Mouse (Mus musculus) kidney, adult 2 months (tissue): ENCODE measurements around the gene Mlxipl. TPM values are rescaled to one million over a fixed set of nuclear protein-coding genes. Genes with fewer than 3 reads are reported as not detected.

Experiments
- DNase-seq: peaks from one replicate; pipeline ENCODE4 v3.0.0; 2021
- H3K27ac ChIP-seq: fragments of 200-500 bp; 2 replicates; pipeline ENCODE4 v1.5.1; 2012; ENCODE audit warnings: low read depth, low read length, control low read depth, inconsistent platforms; ENCODE audit not compliant: insufficient read depth
- H3K27me3 ChIP-seq: fragments of 200-500 bp; replicated peaks from 2 replicates; pipeline ENCODE4 v1.6.1; 2012; ENCODE audit warnings: mild to moderate bottlenecking, moderate library complexity, low read length, inconsistent platforms; ENCODE audit not compliant: control insufficient read depth, insufficient read depth
- H3K36me3 ChIP-seq: fragments of 200-500 bp; 2 replicates; pipeline ENCODE4 v1.6.1; 2012; ENCODE audit warnings: mild to moderate bottlenecking, moderate library complexity, low read length, inconsistent platforms; ENCODE audit not compliant: control insufficient read depth, insufficient read depth
- H3K4me1 ChIP-seq: fragments of 200-500 bp; 2 replicates; pipeline ENCODE4 v1.6.1; 2011; ENCODE audit warnings: low read length; ENCODE audit not compliant: control insufficient read depth, insufficient read depth
- H3K4me3 ChIP-seq: fragments of 200-500 bp; 2 replicates; pipeline ENCODE4 v1.5.1; 2011; ENCODE audit warnings: mild to moderate bottlenecking, low read depth, low read length, control low read depth; ENCODE audit not compliant: insufficient read depth
- CTCF ChIP-seq: fragments of 200-500 bp; conservative IDR thresholded peaks from 2 replicates; pipeline ENCODE4 v1.5.1; 2011; ENCODE audit warnings: low read depth, mild to moderate bottlenecking, control low read depth, low read length, moderate library complexity, mixed read lengths; ENCODE audit not compliant: insufficient read depth, insufficient read length
- POLR2A ChIP-seq: fragments of 200-500 bp; IDR thresholded peaks from one replicate; pipeline ENCODE4 v1.6.1; 2011; ENCODE audit warnings: low read depth, low read length, control low read depth
- WGBS: fragments of 180-500 bp; shearing (Covaris S2); methylation state at CpG from one replicate; pipeline ENCODE4 v1.1.7; 2018; 5-methylcytosine and 5-hydroxymethylcytosine counted together
- polyA plus RNA-seq: library from polyadenylated mRNA; depleted of rRNA; stranded (reverse); fragments of >200 nt; gene quantifications from 2 replicates; pipeline ENCODE4 v1.2.3, GENCODE M21; 2012

The Mlxipl gene
- polyA plus RNA-seq, 1 experiment, result 144 TPM

DNA sequence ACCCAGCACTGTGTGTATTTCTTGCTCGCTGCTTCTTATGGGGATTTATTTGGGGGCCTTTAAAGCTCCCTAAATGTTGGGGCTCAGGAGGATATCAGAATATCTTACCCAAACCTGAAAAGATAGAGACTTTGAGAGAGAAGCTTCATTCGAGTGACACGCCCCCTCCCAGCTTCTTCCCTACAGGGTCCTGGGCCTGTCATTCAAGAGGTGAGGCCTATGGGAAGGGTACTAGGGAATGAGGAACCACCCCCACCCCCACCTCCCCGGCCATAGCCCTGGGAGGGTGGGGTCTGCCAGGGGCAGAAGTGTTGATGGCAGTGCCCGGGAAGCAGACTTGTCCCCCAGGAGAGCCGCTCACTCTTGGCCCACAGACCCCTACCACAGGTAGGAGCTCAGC, 36.4 kb downstream of the Mlxipl start:
- 67% methylated on average over 6 of the region's 6 CpGs for WGBS
- no peaks in the 10 kb centered on the region for H3K4me1 ChIP-seq
- H3K4me3 ChIP-seq, result no peak overlapping the region
- no peak overlapping the region for H3K27ac ChIP-seq
- DNase-seq, result no peak
- TF ChIP-seq POLR2A (no peak), CTCF (no peak)
- no peaks in the 10 kb centered on the region for H3K27me3 ChIP-seq
- H3K36me3 ChIP-seq, result no peaks in the 10 kb centered on the region; the same call in 1 of the 2 replicates

DNA sequence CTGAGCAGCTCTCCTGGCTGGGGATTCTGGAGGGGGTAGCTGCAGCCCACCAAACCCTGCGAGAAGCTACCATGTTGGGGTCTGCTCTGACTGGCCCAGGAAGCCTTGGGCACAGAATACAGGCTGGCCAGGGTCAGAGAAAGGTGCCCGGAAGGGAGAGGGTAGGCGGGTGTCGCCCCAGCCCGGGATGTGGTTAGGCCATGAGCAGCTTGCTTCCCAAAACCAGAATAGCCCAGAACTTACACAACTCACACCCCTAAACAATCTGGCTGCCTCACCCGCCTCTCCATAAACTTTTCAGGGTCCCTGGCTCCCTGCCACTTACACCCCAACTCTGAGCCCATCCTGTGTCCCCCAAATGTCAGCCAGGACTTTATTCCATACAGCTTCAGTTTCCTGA, 38.0 kb downstream of the Mlxipl start:
- Histone ChIP-seq H3K36me3 (no peaks in the 10 kb centered on the region; the same call in 1 of the 2 replicates), H3K4me1 (no peaks in the 10 kb centered on the region), H3K4me3 (no peak overlapping the region), H3K27me3 (no peaks in the 10 kb centered on the region), H3K27ac (no peak overlapping the region)
- TF ChIP-seq CTCF, result no peak
- no peak for TF ChIP-seq POLR2A
- 84% methylated on average over 6 of the region's 6 CpGs for WGBS
- no peak for DNase-seq

DNA sequence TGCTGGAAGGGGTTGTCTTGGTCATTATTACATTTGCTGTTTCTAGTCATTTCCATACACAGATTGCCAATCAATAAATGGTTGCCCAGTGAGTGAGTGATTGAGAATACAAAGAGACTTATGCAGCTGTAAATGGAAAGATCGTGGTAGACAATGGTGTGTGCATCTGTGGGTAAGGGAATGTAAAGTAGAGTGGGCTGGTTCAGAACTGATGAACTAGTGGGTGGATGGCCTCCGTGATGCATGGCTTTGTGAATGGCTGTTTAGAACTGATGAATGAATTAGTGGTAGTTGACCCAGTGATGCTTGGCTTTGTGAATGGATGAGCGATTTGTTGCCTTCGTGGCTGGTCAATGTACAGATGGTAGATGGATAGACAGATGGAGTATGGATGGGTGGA, 40.1 kb downstream of the Mlxipl start:
- Histone ChIP-seq H3K4me1 (no peaks in the 10 kb centered on the region), H3K27ac (no peak overlapping the region), H3K4me3 (no peak overlapping the region), H3K27me3 (no peaks in the 10 kb centered on the region), H3K36me3 (peaks cover 2% of the 10 kb centered on the region; the same call in 1 of the 2 replicates)
- TF ChIP-seq POLR2A, result no peak
- 81% methylated on average over 4 of the region's 4 CpGs for WGBS
- DNase-seq, result no peak

DNA sequence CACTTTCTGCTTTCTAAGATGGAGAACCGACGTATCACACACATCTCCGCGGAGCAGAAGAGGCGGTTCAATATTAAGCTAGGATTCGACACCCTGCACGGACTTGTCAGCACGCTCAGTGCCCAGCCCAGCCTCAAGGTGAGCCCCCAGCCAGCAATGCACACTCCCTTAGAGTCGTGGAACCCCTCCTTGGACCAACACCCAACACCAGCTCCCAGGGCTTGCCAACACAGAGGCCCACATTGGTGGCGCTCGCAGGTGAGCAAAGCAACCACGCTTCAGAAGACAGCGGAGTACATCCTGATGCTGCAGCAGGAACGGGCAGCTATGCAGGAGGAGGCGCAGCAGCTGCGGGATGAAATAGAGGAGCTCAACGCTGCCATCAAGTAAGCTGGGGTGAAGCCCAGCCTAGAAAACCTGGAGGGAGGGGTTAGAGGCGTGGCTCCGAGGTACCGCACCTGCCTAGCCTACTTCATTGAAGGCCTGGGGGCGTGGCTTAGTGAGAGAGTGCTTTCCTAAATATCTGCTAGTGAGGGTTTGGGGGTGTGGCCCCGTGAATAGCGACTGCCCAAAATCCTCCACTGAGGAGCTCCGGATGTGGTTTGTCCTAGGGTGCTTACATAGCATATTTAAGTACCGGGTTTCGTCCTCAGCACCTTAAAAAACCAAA, 44.2 kb downstream of the Mlxipl start:
- H3K4me3 ChIP-seq, result no peak overlapping the region
- TF ChIP-seq CTCF, result no peak
- no peak for TF ChIP-seq POLR2A
- no peaks in the 10 kb centered on the region for H3K27me3 ChIP-seq
- H3K27ac ChIP-seq, result no peak overlapping the region
- H3K4me1 ChIP-seq, result no peaks in the 10 kb centered on the region
- peaks cover 2% of the 10 kb centered on the region; the same call in 1 of the 2 replicates for H3K36me3 ChIP-seq
- peak; percentile 64 for DNase-seq
- 29% methylated on average over 26 of the region's 26 CpGs for WGBS

DNA sequence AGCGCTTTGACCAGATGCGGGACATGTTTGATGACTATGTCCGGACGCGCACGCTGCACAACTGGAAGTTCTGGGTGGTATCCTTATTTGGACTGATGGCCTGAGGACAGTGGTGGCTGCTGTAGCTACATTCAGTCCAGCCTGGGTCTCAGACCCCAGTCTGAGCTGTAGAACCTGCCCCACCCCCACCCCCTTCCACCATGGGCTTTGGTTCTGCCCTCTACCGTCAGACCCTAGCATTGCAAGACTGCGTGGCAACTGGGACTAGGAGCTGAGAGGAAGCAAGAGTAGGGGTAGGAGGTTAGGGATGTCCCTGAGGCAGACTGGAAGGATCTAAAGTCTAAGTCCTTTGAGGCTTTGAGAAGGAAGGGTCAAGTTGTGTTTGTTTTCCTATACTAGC, 44.8 kb downstream of the Mlxipl start:
- Histone ChIP-seq H3K27me3 (no peaks in the 10 kb centered on the region), H3K27ac (no peak overlapping the region), H3K36me3 (peaks cover 2% of the 10 kb centered on the region; the same call in 1 of the 2 replicates), H3K4me1 (no peaks in the 10 kb centered on the region), H3K4me3 (no peak overlapping the region)
- WGBS, result 36% methylated on average over 8 of the region's 8 CpGs
- peak; percentile 59 for TF ChIP-seq CTCF
- TF ChIP-seq POLR2A, result no peak
- DNase-seq, result no peak

DNA sequence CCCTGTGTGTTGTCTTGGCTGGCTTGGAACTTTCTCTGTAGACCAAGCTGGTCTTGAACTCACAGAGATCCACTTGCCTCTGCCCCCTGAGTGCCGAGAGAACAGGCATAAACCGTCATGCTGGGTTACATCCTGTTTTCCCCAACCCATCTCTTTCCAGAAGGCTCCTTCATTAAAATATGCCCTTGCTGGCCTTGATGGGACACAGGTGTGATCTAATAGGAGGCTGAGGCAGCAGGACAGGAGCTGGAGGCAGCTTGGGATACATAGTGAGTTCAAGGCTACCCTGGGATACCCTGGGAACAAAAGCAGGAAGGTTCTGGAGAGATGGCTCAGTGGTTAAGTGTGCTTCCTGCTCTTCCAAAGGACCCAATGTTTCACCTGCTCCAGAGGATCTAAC, 50.2 kb downstream of the Mlxipl start:
- Histone ChIP-seq H3K27ac (no peak overlapping the region), H3K4me3 (no peak overlapping the region), H3K27me3 (no peaks in the 10 kb centered on the region), H3K36me3 (no peaks in the 10 kb centered on the region), H3K4me1 (no peaks in the 10 kb centered on the region)
- no peak for DNase-seq
- no peak for TF ChIP-seq CTCF
- TF ChIP-seq POLR2A, result no peak
- 62% methylated on average over 2 of the region's 2 CpGs for WGBS

DNA sequence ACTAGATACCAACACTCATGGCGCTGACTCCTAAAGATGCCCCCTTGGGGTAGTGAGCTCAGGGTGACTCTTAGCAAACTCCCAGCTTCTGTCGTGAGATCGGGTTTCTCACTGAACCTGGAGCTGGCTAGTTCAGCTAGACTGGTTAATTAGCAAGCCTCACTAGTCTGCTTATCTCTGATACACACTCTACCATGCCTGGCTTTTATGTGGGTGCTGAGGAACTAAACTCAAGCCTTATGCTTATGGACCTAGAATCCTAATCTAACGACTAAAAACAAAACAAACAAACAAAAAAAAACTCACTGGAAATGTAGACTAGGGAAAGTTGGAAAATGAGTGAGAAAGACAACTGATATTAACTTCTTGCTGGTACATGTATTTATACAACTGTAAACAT, 54.8 kb downstream of the Mlxipl start:
- TF ChIP-seq CTCF (no peak), POLR2A (no peak)
- Histone ChIP-seq H3K4me1 (no peaks in the 10 kb centered on the region; the same call in 1 of the 2 replicates), H3K36me3 (no peaks in the 10 kb centered on the region), H3K27me3 (no peaks in the 10 kb centered on the region), H3K27ac (no peak overlapping the region), H3K4me3 (no peak overlapping the region)
- no peak for DNase-seq
- 45% methylated on average over 4 of the region's 4 CpGs for WGBS

DNA sequence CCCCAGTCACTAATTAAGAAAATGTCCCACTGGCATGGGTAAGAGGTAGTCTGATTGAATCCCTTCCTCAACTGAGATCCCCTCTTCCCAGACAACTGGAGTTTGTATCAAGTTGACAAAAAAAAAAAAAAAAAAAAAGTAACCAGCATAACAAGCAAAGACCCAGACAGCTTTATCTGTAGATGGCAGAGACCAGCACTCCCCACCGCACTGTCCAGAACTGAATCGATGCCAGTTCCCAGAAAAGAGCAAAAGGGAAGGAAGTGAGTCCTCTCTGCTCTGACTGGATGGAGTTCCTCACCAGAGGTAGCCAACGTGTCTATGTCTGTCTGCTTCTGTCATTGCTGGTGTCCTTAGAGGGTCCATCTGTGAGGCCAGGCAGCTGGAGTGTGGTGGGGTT, 55.8 kb downstream of the Mlxipl start:
- Histone ChIP-seq H3K4me1 (no peaks in the 10 kb centered on the region; the same call in 1 of the 2 replicates), H3K36me3 (no peaks in the 10 kb centered on the region), H3K27ac (no peak overlapping the region), H3K27me3 (no peaks in the 10 kb centered on the region), H3K4me3 (no peak overlapping the region)
- no peak for DNase-seq
- 70% methylated on average over 3 of the region's 3 CpGs for WGBS
- TF ChIP-seq CTCF (no peak), POLR2A (no peak)
